Mouse (Mus musculus) heart, postnatal 36 days (tissue): ENCODE measurements around the gene Hacd1. TPM values are rescaled to one million over a fixed set of nuclear protein-coding genes. Genes with fewer than 3 reads are reported as not detected.

Experiments used
- total RNA-seq, 2 experiments: library from RNA; stranded (reverse); gene quantifications; 2 replicates each; pipeline ENCODE4 v1.2.3; 2021

Hacd1 gene
- total RNA-seq, 2 experiments from 2014 or later = 98.4 to 113 TPM

Other genes with a start within 250 kb of the Hacd1 start
- 10 to 100 TPM; 27.6 to 28.9 TPM for gene Stam, start 18.0 kb upstream of the Hacd1 start, total RNA-seq
- gene Tmem236, start 118.4 kb upstream of the Hacd1 start, total RNA-seq = not detected
- 10 to 100 TPM; 17.3 to 22.4 TPM for gene Mrc1, start 173.3 kb upstream of the Hacd1 start, total RNA-seq